Comparison of ENCODE assay signal across 8 mouse cellular contexts in genomic region chr15:98003822-98004739, GRCm38 (mm10). TPM values are rescaled to one million over a fixed set of nuclear protein-coding genes. Genes with fewer than 3 reads are reported as not detected.
DNase-seq lines count a peak whose midpoint lies in the region; ATAC-seq and TF ChIP-seq lines count a peak whose summit lies in the region.

Col2a1 (minus strand) TSS chr15:98004695.

- no peak for ATAC-seq in heart, embryonic 15.5 days (replicated peaks; ENCODE audit: insufficient number of reproducible peaks, insufficient read depth, low FRiP score, low read depth)
- peak; percentile 60 for ATAC-seq in midbrain, embryonic 11.5 days (ENCODE audit: low FRiP score)

- H3K4me2 ChIP-seq in heart, embryonic 15.5 days: peak within 1 kb of the TSS; percentile 82
- H3K4me2 ChIP-seq in midbrain, embryonic 11.5 days: peak within 1 kb of the TSS; percentile 91

- peak; percentile 58; the same call in 1 of the 2 replicates for TF ChIP-seq POLR2A in brain, embryonic 14.5 days (IDR thresholded peaks at IDR 0.05; ENCODE audit: borderline replicate concordance, extremely low read depth, insufficient read depth, insufficient read length, poor library complexity, severe bottlenecking)

- H3K9ac ChIP-seq in heart, embryonic 15.5 days: peak within 1 kb of the TSS; percentile 43
- peak within 1 kb of the TSS; percentile 89 for H3K9ac ChIP-seq in midbrain, embryonic 11.5 days (ENCODE audit: low read length)

- WGBS in heart, embryonic 15.5 days: 1% methylated on average over 59 of the region's 59 CpGs
- under 1% methylated on average over 56 of the region's 59 CpGs for WGBS in midbrain, embryonic 11.5 days

- no peak within 1 kb of the TSS for H3K27ac ChIP-seq in heart, embryonic 15.5 days
- H3K27ac ChIP-seq in midbrain, embryonic 11.5 days (ENCODE audit: low read depth, low read length): peak within 1 kb of the TSS; percentile 91

- peaks cover 86% of the 10 kb centered on the region for H3K27me3 ChIP-seq in heart, embryonic 15.5 days
- H3K27me3 ChIP-seq in midbrain, embryonic 11.5 days (ENCODE audit: control insufficient read depth, insufficient read depth, low read length): no peaks in the 10 kb centered on the region

- H3K36me3 ChIP-seq in heart, embryonic 15.5 days: no peaks in the 10 kb centered on the region
- H3K36me3 ChIP-seq in midbrain, embryonic 11.5 days (ENCODE audit: control insufficient read depth, insufficient read depth, low read length): no peaks in the 10 kb centered on the region

- peak within 1 kb of the TSS; percentile 48 for H3K4me3 ChIP-seq in heart, embryonic 15.5 days
- H3K4me3 ChIP-seq in midbrain, embryonic 11.5 days (ENCODE audit: low read depth, low read length): peak within 1 kb of the TSS; percentile 58

- peaks cover 44% of the 10 kb centered on the region for H3K4me1 ChIP-seq in heart, embryonic 15.5 days (replicated peaks)
- peaks cover 43% of the 10 kb centered on the region for H3K4me1 ChIP-seq in midbrain, embryonic 11.5 days (ENCODE audit: control insufficient read depth, insufficient read depth, low read length)

- TF ChIP-seq CTCF in brain, embryonic 14.5 days (IDR thresholded peaks at IDR 0.05; ENCODE audit: borderline replicate concordance, extremely low read depth, insufficient read depth, insufficient read length): no peak

- no peak for DNase-seq in heart, postnatal 10 days
- DNase-seq in brain, embryonic 14.5 days (ENCODE audit: low read depth): peak; percentile 74
- DNase-seq in heart, postnatal 4 days: peak; percentile 23
- DNase-seq in midbrain, embryonic 11.5 days (ENCODE audit: low spot score, missing footprints): no peak
- no peak for DNase-seq in cerebellum, adult 9-10 months
- no peak for DNase-seq in urinary bladder, postnatal 36 days (ENCODE audit: low spot score in 2 of 2)
- no peak for DNase-seq in ovary, adult 18-20 months (ENCODE audit: low spot score)

- intact Hi-C loops in heart, postnatal 10 days (cut with DNase I): no loop called here

- H3K9me3 ChIP-seq in heart, embryonic 15.5 days (replicated peaks): no peaks in the 10 kb centered on the region
- no peaks in the 10 kb centered on the region for H3K9me3 ChIP-seq in midbrain, embryonic 11.5 days (ENCODE audit: control insufficient read depth, low read length)

RNA-seq across cellular contexts. Expression of gene Col2a1, which starts in this region (rescaled TPM):
- polyA plus RNA-seq in heart, embryonic 15.5 days (2015; fragmentation: Nextera tagmentation; extraction: Ambion mirVana): 8.3 and 35.1 TPM in 2 replicates
- total RNA-seq in heart, postnatal 10 days (2021): under 1 TPM; 0.62 to 0.84 TPM
- 60.2 and 78.5 TPM in 2 replicates for polyA plus RNA-seq in brain, embryonic 14.5 days (2012; rRNA removed)
- total RNA-seq in heart, postnatal 4 days (2021): 1 to 10 TPM; 1.1 to 1.3 TPM
- polyA plus RNA-seq in midbrain, embryonic 11.5 days (2014; fragmentation: Nextera tagmentation; extraction: Ambion mirVana): 94.5 and 94.6 TPM in 2 replicates

Comparison
In these comparisons a context has a peak if more than half of its experiments do, and no peak if none do; other contexts are left out.
1. DNase-seq: peak in brain, embryonic 14.5 days (single experiment) and heart, postnatal 4 days (single experiment); none in heart, postnatal 10 days (0 of 2), midbrain, embryonic 11.5 days (single experiment), cerebellum, adult 9-10 months (single experiment), urinary bladder, postnatal 36 days (0 of 2) and ovary, adult 18-20 months (single experiment).